Mouse (Mus musculus) ovary, adult 18-20 months (tissue): ENCODE results near the gene 4931417E11Rik.

ENCODE experiments used
- DNase-seq: peaks from one replicate; pipeline ENCODE4 v3.0.0; 2022; ENCODE audit warnings: low spot score, mixed read lengths

Gene 4931417E11Rik

DNA sequence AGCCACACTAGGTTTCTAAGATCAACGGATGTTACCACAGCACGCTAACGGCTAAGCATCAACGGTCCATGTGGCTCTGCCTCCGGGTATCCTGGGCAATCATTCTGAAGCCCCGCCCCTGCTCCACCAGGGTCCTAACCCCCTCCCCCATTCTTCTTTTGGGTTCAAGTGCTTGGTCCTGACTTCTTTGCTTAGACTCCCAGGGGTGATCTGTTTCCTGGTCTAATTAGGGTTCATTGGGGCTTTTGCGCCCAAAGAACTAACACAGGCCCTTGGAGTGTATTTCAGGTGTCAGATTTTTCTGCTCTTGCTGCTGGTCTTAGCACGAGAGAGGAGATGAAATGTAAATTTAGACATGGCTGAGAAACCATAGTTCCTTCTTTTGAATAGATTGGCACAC is at the start of gene 4931417E11Rik:
TSS of gene 4931417E11Rik (minus strand) at position 101 of the 400 bp plus-strand sequence.
- no peak for DNase-seq

DNA sequence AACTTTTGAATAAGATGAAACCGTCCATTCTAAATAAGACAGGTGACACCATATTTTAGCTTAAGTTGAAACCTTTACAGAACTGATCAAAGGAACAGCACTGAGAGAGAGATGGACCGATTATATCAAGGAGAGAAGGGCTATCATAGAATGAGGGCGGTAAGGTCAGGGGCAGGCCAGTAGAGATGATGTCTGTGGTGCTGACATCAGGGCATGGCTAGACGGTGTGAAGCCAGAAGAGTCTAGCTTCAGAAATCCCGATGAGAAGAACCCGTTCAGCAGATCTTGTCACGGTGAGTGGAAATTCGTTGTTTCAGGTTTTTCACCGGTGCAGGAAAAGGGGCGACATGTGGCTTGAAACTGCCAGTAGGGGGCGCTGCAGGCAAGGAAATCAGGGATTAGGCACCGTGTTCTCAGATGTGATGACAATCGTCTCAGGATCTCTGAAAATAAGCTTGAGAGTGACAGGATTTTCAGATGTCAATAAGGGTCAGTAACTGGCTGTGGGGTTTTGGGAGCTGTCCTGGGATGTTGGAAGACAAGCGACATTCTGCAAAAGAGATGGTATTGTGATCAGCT is 48.4 kb upstream of the 4931417E11Rik start:
- no peak for DNase-seq

DNA sequence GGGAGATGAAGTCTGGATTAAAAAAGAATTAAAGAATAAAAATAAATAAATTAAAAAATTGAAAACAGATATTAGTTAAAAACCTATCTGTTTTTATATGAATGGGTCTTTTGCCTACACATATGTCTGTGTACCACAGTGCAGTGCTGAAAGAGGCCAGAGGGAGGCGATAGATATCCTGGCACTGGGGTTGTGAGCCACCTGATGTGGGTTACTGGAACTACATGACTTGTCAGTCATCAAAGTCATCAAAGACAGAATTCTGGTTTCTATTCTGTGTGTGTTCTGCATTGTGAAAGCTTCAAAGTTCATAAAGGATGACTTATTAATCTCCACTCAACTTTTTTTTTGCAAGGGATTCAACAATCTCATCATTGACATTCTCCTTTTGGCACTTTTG is 43.4 kb upstream of the 4931417E11Rik start:
- no peak for DNase-seq

DNA sequence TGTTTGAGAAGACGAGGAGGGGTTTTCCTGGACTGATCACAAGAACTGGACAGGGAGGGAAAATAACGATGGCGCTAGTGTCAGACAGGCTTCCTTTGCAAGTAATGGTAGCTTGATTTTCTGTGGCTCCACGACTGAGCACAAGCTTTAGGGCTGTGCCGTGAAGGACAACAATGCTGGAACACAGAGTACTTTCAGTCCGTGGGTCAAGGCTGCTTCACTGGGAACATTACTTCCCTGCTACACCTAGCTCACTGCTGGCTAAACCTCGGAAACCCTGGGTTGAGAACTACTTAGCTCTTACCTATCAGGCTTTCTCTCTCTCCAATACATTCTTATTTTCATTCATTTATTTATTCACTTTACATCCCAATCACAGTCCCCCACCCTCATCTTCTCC is 30.2 kb upstream of the 4931417E11Rik start:
- no peak for DNase-seq

DNA sequence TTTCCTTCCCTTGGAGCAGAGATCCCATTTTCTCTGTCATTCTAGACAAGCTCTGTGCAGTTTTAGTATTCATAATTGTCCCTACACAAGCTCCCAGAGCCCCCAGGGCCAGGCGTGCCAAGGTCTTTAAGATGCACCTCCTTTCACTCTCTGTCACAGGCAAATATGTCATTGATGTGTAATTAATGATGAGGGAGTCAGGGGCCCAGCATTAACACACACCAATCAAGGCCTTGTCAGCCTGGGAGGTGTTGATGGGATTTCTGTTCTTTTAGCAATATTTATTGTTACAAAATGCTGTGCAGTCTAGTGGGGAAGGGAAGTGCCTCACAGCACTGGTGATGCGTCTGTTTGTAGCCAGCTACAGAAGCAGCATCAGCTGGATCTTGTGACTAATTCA is 27.9 kb upstream of the 4931417E11Rik start:
- no peak for DNase-seq

DNA sequence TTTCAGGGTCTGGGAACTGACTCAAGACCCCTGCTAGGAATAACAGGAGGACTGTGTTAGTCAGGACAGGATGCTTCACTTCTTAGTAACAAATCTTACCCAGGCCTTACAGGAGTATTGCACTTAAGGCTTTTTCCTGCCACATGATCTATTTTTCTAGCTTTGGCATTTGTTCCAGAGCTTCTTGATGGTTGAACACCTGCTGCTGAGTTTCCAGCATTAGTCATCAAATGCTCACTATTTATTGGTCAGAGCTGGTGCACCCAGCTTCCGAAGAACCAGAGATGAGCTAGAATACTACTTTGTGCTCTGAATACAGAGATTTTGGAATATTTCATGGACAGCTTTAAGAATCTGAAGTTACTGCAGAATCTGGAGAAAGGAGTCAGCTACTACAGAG is 21.1 kb upstream of the 4931417E11Rik start:
- no peak for DNase-seq

DNA sequence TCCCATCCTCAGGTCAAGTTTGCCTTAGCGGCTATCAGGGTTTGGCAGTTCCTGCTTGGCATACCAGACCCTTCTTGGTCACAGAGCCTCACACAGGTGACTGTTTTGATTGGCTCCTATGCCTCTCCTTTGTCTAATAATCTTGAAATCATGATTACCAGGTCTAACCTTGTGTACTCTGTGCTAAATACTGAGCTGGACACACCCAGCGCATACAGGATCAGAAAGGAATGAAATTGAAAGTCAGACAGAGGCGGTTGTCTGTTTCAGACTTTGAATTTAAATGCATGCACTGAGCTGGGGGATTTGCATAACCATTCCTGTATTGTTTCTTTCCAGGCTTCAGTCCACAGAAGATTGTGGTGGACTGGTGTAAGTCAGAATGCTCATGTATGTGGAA is 16.1 kb upstream of the 4931417E11Rik start:
- no peak for DNase-seq

DNA sequence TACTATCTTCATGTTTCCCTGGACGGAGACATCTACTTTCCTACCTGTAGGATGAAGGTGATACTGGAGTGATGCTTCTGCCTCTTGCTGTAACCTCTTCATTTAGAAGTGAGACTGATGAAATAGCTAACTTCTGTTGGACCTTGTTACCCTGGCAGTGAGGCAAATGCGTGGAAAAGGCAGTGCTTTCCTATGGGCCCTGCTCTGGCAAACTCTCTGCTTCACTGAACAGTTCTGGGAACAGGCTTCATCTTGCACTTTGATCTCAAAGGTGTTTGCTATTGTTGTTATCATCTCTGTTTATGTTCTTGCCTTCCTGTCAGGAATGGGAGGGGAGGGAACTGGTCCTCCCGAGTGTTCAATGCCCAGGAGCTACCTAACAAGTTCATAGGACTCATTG is 3.4 kb downstream of the 4931417E11Rik start:
- no peak for DNase-seq

DNA sequence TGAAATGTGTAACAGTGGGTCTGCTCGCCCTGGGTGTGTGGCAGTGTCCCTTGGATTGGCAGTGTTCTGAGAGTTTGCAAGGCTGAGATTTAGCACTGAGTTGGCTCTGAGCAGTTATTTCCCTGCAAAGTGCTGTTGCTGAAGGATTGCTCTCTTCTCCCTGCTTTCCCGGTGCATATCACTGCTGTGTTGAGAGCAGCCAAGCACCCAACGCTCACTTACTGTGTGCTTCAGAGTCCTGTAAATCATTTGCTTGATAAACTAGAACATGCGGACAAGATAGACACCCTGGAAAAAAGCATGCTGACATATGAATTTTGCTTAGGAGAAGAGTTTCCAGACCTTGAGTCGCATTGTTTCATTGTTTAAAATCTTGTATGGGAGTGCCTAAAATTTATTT is 6.9 kb downstream of the 4931417E11Rik start:
- DNase-seq: no peak

DNA sequence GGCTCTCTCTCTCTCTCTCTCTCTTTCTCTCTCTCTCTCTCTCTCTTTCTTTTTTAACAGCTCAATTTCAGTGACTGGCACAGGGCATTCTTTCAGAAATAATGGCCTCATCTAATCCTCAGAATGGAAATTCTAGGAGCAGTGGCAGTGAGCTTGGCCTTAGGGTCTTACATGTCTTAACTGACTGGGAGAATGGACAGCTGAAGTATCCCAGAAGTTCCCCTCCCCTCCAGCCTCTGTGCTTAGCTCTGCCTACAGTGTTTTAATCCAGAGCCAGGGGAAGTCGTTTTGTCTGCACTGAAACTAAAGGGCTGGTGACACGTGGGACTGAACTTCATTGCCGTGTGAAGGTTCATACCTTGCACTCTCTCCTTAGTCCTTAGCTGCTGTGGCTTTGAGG is 35.6 kb downstream of the 4931417E11Rik start:
- DNase-seq: no peak

DNA sequence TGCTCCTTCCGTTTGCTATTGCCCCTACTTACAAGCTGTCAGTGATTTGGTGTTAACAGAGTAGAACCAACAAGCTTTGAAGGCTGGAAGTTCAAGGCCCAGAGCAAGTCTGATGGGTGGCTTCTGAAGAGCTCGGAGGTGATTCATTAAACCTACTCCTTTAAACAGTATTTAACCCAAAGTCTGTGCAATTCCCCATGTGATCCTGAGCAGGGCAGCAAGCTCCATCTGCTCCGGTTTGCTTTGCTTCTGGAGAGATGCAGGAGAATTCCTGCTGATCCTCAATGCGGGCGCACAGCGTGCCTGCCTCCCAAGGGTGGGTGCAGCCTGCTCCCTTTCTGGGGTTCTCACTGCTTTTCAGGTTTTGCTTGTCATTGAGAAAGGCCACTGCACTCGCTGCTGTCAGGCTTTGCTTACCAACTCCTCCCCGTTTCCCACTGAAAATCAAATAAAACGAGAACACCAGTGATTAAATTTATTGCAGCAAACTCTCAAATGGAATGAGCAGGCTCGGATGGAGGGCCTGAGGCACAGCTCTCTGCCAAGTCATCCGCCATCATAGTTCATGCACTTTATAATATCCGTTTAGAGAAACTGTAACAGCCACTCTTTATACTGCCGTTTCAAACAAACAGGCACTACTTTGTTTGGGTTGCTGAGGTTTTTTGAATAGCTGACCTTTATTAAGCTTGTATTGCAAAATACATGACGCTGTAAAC is 40.7 kb downstream of the 4931417E11Rik start:
- no peak for DNase-seq

DNA sequence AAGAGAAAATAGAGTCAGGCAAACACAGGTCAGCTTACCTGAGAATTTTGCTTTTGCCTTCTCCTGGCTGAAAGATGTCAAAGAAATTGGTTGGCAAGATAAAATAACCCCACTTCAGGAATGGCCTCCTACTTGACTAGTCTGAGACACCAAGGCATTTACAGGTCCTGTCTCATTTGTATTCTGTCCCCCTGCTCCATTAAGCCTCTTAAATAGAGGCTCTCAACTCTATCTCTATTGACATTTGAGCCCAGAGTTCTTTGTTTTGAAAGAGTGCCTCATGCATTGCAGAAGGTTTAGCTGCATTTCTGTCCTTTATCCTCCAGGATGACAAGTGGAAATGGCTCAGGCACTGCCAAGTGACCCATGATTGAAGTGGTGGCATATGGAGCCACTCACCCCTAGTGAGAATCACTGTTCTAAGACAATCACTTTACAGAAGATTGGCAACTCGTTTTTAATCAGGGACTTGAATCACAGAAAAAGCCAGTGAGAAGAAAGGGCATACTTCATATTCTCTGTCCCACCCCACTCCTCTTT is 42.1 kb downstream of the 4931417E11Rik start:
- DNase-seq: no peak
